Mouse (Mus musculus) ES-Bruce4 (cell line): Measurements from ENCODE around the gene Rps6kb1.

ENCODE experiments used
- CTCF ChIP-seq: IDR thresholded peaks from one replicate; pipeline ENCODE4 v1.8.1; 2011; ENCODE audit warnings: low read depth, low read length
- EP300 ChIP-seq: IDR thresholded peaks from 2 replicates; pipeline ENCODE4 v1.6.1; 2011; ENCODE audit warnings: low read depth, low read length; ENCODE audit not compliant: insufficient read depth
- POLR2A ChIP-seq: IDR thresholded peaks from one replicate; pipeline ENCODE4 v1.8.1; 2011; ENCODE audit warnings: low read length; ENCODE audit not compliant: insufficient read depth

DNA sequence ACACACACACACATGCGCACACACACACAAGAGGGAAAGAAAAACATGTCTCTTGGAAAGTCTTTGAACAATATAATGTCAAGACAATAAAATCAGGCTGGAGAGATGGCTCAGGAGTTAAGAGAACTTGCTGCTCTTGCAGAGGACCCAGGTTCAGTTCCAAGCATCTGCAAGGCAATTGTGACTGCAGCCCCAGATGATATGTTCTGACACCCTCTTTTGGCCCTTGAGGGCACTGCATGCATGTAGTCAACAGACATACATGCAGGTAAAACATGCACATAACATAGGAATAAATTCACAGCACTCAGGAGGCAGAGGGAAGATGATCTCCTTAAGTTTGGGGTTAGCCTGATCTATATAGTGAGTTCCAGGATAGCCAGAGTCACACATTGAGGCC lies 2.8 kb upstream of the Rps6kb1 start:
- no peak for TF ChIP-seq CTCF
- TF ChIP-seq POLR2A = no peak
- no peak for TF ChIP-seq EP300
